ENCODE assay signal across 7 mouse cellular contexts in the genomic region with DNA sequence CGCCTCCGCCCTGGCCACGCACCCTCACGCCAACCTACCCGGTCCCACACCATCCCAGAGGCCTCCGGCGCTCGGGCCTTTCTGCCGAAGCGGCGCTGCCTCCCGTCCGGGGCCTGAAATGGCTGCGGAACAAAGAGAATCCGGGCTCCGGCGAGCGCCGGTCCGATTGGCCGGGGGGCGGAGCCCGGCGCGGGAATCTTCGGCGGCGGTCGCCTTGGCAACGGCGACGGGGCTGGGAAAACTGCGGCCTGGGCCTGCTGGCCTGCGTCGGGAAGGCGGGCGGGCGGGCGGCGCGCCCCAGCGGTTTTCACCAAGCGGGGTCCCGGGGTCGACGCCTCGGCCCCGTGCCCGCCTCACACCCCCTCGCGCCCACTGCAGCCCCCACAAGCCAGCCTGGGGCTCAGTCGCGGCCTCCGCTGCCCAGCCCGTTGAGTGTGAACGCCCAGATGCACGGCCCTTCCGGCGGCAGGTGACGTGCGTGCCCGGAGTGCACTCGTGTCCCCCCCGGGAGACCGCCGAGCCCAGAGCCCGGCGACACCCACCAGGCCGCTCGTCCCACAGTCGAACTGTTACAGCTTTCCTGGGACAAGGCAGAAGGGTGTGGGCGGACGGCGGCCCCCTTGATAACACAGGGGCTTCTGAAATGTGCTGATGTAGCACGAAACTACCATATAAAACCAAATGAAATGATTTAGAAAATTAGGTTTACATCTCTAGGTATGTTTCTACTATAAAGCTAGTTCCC. TPM values are rescaled to one million over a fixed set of nuclear protein-coding genes. Genes with fewer than 3 reads are reported as not detected.
A peak's percentile ranks its signal among the peaks of the same experiment; 100 is the strongest.
DNase-seq lines count a peak whose midpoint lies in the region; ATAC-seq lines count a peak whose summit lies in the region.

TSS of gene Tnpo1 (minus strand) at position 172 of the 745 bp plus-strand sequence.

- H3K27me3 ChIP-seq in limb, embryonic 10.5 days (ENCODE audit: low read depth, poor library complexity, severe bottlenecking), result no peaks in the 10 kb centered on the region
- H3K27me3 ChIP-seq in midbrain, embryonic 13.5 days, result no peaks in the 10 kb centered on the region

- 1% methylated on average over 75 of the region's 75 CpGs for WGBS in limb, embryonic 10.5 days
- under 1% methylated on average over 65 of the region's 75 CpGs for WGBS in midbrain, embryonic 13.5 days

- H3K36me3 ChIP-seq in limb, embryonic 10.5 days, result peaks cover 31% of the 10 kb centered on the region
- peaks cover 16% of the 10 kb centered on the region for H3K36me3 ChIP-seq in midbrain, embryonic 13.5 days

- peak within 1 kb of the TSS; percentile 99 for H3K4me3 ChIP-seq in limb, embryonic 10.5 days
- peak within 1 kb of the TSS; percentile 97 for H3K4me3 ChIP-seq in midbrain, embryonic 13.5 days (replicated peaks)

- peak; percentile 88 for DNase-seq in adrenal gland, adult 8-10 months
- peak; percentile 94 for DNase-seq in embryo, embryonic 9.5 days (ENCODE audit: extremely low spot score)
- no peak for DNase-seq in gonadal fat pad, adult 2 months (ENCODE audit: low read depth)
- DNase-seq in kidney, adult 11 months, result peak; percentile 90
- peak; percentile 96 for DNase-seq in limb, embryonic 10.5 days (ENCODE audit: low spot score)
- DNase-seq in spleen, adult 12 weeks (ENCODE audit: low spot score), result peak; percentile 88

- peak within 1 kb of the TSS; percentile 100 for H3K9ac ChIP-seq in midbrain, embryonic 13.5 days (replicated peaks)

- peak; percentile 93 for ATAC-seq in midbrain, embryonic 13.5 days

- H3K27ac ChIP-seq in limb, embryonic 10.5 days, result peak within 1 kb of the TSS; percentile 100
- H3K27ac ChIP-seq in midbrain, embryonic 13.5 days, result peak within 1 kb of the TSS; percentile 99

- H3K4me2 ChIP-seq in midbrain, embryonic 13.5 days (replicated peaks), result peak within 1 kb of the TSS; percentile 82

- no peaks in the 10 kb centered on the region for H3K9me3 ChIP-seq in limb, embryonic 10.5 days (replicated peaks)
- H3K9me3 ChIP-seq in midbrain, embryonic 13.5 days, result no peaks in the 10 kb centered on the region

- H3K4me1 ChIP-seq in limb, embryonic 10.5 days, result peaks cover 8% of the 10 kb centered on the region
- peaks cover 33% of the 10 kb centered on the region for H3K4me1 ChIP-seq in midbrain, embryonic 13.5 days (replicated peaks)

RNA-seq across cellular contexts. Expression of gene Tnpo1, which starts in this region (rescaled TPM):
- total RNA-seq in adrenal gland, adult 8-10 months (2022), result 100 to 1,000 TPM; 122 to 194 (median 144) TPM
- polyA plus RNA-seq in gonadal fat pad, adult 2 months (2012; rRNA removed), result 42.4 and 43.3 TPM in 2 replicates
- 75.5 and 79.3 TPM in 2 replicates for polyA plus RNA-seq in limb, embryonic 10.5 days (2016; fragmentation: Nextera tagmentation; extraction: Ambion mirVana)
- polyA plus RNA-seq in midbrain, embryonic 13.5 days (2015; fragmentation: Nextera tagmentation; extraction: Ambion mirVana), result 70.3 and 71.4 TPM in 2 replicates
